In the genomic region with DNA sequence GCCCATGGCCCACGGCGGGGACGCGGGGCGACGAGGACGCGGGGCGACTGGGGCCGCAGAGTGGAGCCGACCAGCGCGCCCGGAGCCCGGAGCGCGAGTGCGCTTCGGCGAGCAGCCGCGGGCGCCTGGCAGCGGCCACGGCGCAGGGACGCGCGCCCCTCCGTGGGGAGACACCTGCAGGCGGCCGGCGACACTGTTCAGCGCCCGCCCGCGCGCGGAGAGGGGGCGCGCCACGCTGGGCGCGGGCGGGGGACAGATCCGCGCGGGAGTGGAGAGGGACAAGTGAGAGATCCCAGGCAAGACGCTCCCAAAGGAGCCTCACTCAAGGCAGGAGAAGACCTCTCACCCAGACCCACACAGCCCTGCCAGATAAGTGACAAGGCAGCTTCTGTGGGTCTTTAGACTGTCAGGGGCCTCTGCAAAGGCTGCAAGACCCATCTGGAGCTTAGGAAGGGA, we compare ENCODE assay signal across 8 mouse cellular contexts. TPM values are rescaled to one million over a fixed set of nuclear protein-coding genes. Genes with fewer than 3 reads are reported as not detected.
DNase-seq lines count a peak whose midpoint lies in the region; ATAC-seq and TF ChIP-seq lines count a peak whose summit lies in the region.

A gene (minus strand): TSS at position 126 of the 456 bp plus-strand sequence.

- ATAC-seq in kidney, embryonic 16.5 days (ENCODE audit: low FRiP score, low TSS enrichment): 0 out of 2 replicates have a peak, but pooled peaks have one; percentile 3
- ATAC-seq in forebrain, embryonic 11.5 days (replicated peaks; ENCODE audit: low FRiP score): no peak
- peak; percentile 73 for ATAC-seq in hindbrain, embryonic 16.5 days
- ATAC-seq in liver, postnatal 0 days: no peak

- peak within 1 kb of the TSS; percentile 60 for H3K4me3 ChIP-seq in kidney, embryonic 16.5 days (ENCODE audit: low read length)
- peak within 1 kb of the TSS; percentile 46 for H3K4me3 ChIP-seq in forebrain, embryonic 11.5 days (ENCODE audit: low read depth, low read length)
- peak within 1 kb of the TSS; percentile 60 for H3K4me3 ChIP-seq in hindbrain, embryonic 16.5 days (ENCODE audit: low read length)
- H3K4me3 ChIP-seq in liver, postnatal 0 days (ENCODE audit: low read depth, low read length): peak within 1 kb of the TSS; percentile 42

- peak within 1 kb of the TSS; percentile 55 for H3K9ac ChIP-seq in kidney, embryonic 16.5 days (replicated peaks; ENCODE audit: low read length)
- peak within 1 kb of the TSS; percentile 29 for H3K9ac ChIP-seq in forebrain, embryonic 11.5 days (ENCODE audit: low read length)
- H3K9ac ChIP-seq in hindbrain, embryonic 16.5 days (ENCODE audit: low read depth, low read length): peak within 1 kb of the TSS; percentile 80
- no peak within 1 kb of the TSS for H3K9ac ChIP-seq in liver, postnatal 0 days (replicated peaks)

- no peak for TF ChIP-seq CTCF in liver, postnatal 0 days (IDR thresholded peaks at IDR 0.05; ENCODE audit: low read depth)

- no peak within 1 kb of the TSS for H3K27ac ChIP-seq in kidney, embryonic 16.5 days (ENCODE audit: low read length)
- no peak within 1 kb of the TSS for H3K27ac ChIP-seq in forebrain, embryonic 11.5 days (ENCODE audit: low read depth, low read length)
- peak within 1 kb of the TSS; percentile 71 for H3K27ac ChIP-seq in hindbrain, embryonic 16.5 days (ENCODE audit: low read depth, low read length)
- no peak within 1 kb of the TSS for H3K27ac ChIP-seq in liver, postnatal 0 days (ENCODE audit: low read depth)

- WGBS in kidney, embryonic 16.5 days: under 1% methylated on average over 47 of the region's 49 CpGs
- 2% methylated on average over 49 of the region's 49 CpGs for WGBS in forebrain, embryonic 11.5 days
- under 1% methylated on average over 35 of the region's 49 CpGs for WGBS in hindbrain, embryonic 16.5 days
- WGBS in liver, postnatal 0 days (ENCODE audit: insufficient replicate concordance): under 1% methylated on average over 31 of the region's 49 CpGs

- DNase-seq in kidney, adult 8-10 months: no peak
- DNase-seq in adrenal gland, adult 18-20 months (ENCODE audit: low spot score in 2 of 2): no peak
- no peak for DNase-seq in forebrain, embryonic 11.5 days (ENCODE audit: low spot score)
- DNase-seq in liver, postnatal 0 days: no peak
- no peak for DNase-seq in spleen, postnatal 14 days (ENCODE audit: low spot score in 2 of 2)
- no peak for DNase-seq in adipocyte (ENCODE audit: low spot score)

- H3K27me3 ChIP-seq in kidney, embryonic 16.5 days (ENCODE audit: insufficient read depth, low read length): peaks cover 46% of the 10 kb centered on the region
- H3K27me3 ChIP-seq in forebrain, embryonic 11.5 days (ENCODE audit: control insufficient read depth, insufficient read depth, low read length): peaks cover 56% of the 10 kb centered on the region
- H3K27me3 ChIP-seq in hindbrain, embryonic 16.5 days (replicated peaks; ENCODE audit: control insufficient read depth, insufficient read depth, low read length): 0 out of 2 replicates have a peak, but pooled peaks cover 2% of the 10 kb centered on the region
- peaks cover 45% of the 10 kb centered on the region for H3K27me3 ChIP-seq in liver, postnatal 0 days (ENCODE audit: insufficient read depth, low read length)

- TF ChIP-seq EP300 in liver, postnatal 0 days (IDR thresholded peaks at IDR 0.05; ENCODE audit: low read depth): no peak

- no peaks in the 10 kb centered on the region for H3K9me3 ChIP-seq in kidney, embryonic 16.5 days (ENCODE audit: low read length)
- H3K9me3 ChIP-seq in forebrain, embryonic 11.5 days (ENCODE audit: control insufficient read depth, low read length): no peaks in the 10 kb centered on the region
- H3K9me3 ChIP-seq in hindbrain, embryonic 16.5 days (ENCODE audit: control insufficient read depth, low read length): no peaks in the 10 kb centered on the region
- no peaks in the 10 kb centered on the region for H3K9me3 ChIP-seq in liver, postnatal 0 days (ENCODE audit: low read length)

- H3K36me3 ChIP-seq in kidney, embryonic 16.5 days (ENCODE audit: insufficient read depth, low read length): no peaks in the 10 kb centered on the region
- no peaks in the 10 kb centered on the region for H3K36me3 ChIP-seq in forebrain, embryonic 11.5 days (ENCODE audit: control insufficient read depth, insufficient read depth, low read length)
- H3K36me3 ChIP-seq in hindbrain, embryonic 16.5 days (ENCODE audit: control insufficient read depth, insufficient read depth, low read length): no peaks in the 10 kb centered on the region
- H3K36me3 ChIP-seq in liver, postnatal 0 days (replicated peaks; ENCODE audit: insufficient read depth, low read length): no peaks in the 10 kb centered on the region

- H3K4me1 ChIP-seq in kidney, embryonic 16.5 days (ENCODE audit: insufficient read depth, low read length): peaks cover 23% of the 10 kb centered on the region
- peaks cover 15% of the 10 kb centered on the region; the same call in 1 of the 2 replicates for H3K4me1 ChIP-seq in forebrain, embryonic 11.5 days (replicated peaks; ENCODE audit: control insufficient read depth, insufficient read depth, low read length)
- peaks cover 39% of the 10 kb centered on the region for H3K4me1 ChIP-seq in hindbrain, embryonic 16.5 days (ENCODE audit: control insufficient read depth, insufficient read depth, low read depth, low read length)
- no peaks in the 10 kb centered on the region for H3K4me1 ChIP-seq in liver, postnatal 0 days (ENCODE audit: insufficient read depth)

- peak within 1 kb of the TSS; percentile 96 for H3K4me2 ChIP-seq in kidney, embryonic 16.5 days (replicated peaks; ENCODE audit: low read depth, low read length)
- peak within 1 kb of the TSS; percentile 95 for H3K4me2 ChIP-seq in forebrain, embryonic 11.5 days (ENCODE audit: low read depth, low read length, severe bottlenecking)
- peak within 1 kb of the TSS; percentile 93 for H3K4me2 ChIP-seq in hindbrain, embryonic 16.5 days (ENCODE audit: low read length)
- peak within 1 kb of the TSS; percentile 66 for H3K4me2 ChIP-seq in liver, postnatal 0 days (ENCODE audit: low read depth, low read length)

RNA-seq across cellular contexts. Expression of the gene that starts here (rescaled TPM):
- polyA plus RNA-seq in kidney, embryonic 16.5 days (2015; fragmentation: Nextera tagmentation; extraction: Ambion mirVana): 0.96 and 1.4 TPM in 2 replicates
- 10 to 100 TPM; 31.6 to 71.0 TPM for total RNA-seq in adrenal gland, adult 18-20 months (2021)
- polyA plus RNA-seq in forebrain, embryonic 11.5 days (2014; fragmentation: Nextera tagmentation; extraction: Ambion mirVana): 0.63 and 0.72 TPM in 2 replicates
- polyA plus RNA-seq in hindbrain, embryonic 16.5 days (2015; fragmentation: Nextera tagmentation; extraction: Ambion mirVana): 16.9 and 20.3 TPM in 2 replicates
- polyA plus RNA-seq in liver, postnatal 0 days (2015; fragmentation: Nextera tagmentation; extraction: Ambion mirVana): 0.04 and 0.08 TPM in 2 replicates

Comparison
In these comparisons a context has a peak if more than half of its experiments do, and no peak if none do; other contexts are left out.
1. ATAC-seq: peak in kidney, embryonic 16.5 days (single experiment) and hindbrain, embryonic 16.5 days (single experiment); none in forebrain, embryonic 11.5 days (single experiment) and liver, postnatal 0 days (single experiment).
2. Peak in every context shown above with its lines, with median percentiles within 50 percentile points of each other: H3K4me2 ChIP-seq and H3K4me3 ChIP-seq.